Mouse (Mus musculus) liver, adult 2 months (tissue): ENCODE measurements at regions not wholly inside any gene's neighbourhood (a gene's known extent, or its start where the extent isn't known, plus 50 kb on each side); places are given as distances from the start of the nearest gene placed in this dataset.
A peak's percentile ranks its signal among the peaks of the same experiment; 100 is the strongest.

Source experiments
- DNase-seq: peaks from one replicate; pipeline ENCODE4 v3.0.0-alpha.2; 2011; ENCODE audit warnings: low read depth, low spot score; ENCODE audit errors: extremely low read depth
- H3K27ac ChIP-seq: fragments of 200-500 bp; replicated peaks from 2 replicates; pipeline ENCODE4 v1.5.1; 2012; ENCODE audit warnings: low read depth, mild to moderate bottlenecking, control low read depth, inconsistent platforms, low read length; ENCODE audit not compliant: insufficient read depth
- H3K27me3 ChIP-seq: fragments of 200-500 bp; 2 replicates; pipeline ENCODE4 v1.6.1; 2012; ENCODE audit warnings: mild to moderate bottlenecking, moderate library complexity, low read length, inconsistent platforms; ENCODE audit not compliant: control insufficient read depth, insufficient read depth
- H3K36me3 ChIP-seq: fragments of 200-500 bp; 2 replicates; pipeline ENCODE4 v1.6.1; 2012; ENCODE audit warnings: low read length, inconsistent platforms; ENCODE audit not compliant: control insufficient read depth, insufficient read depth
- H3K4me1 ChIP-seq: fragments of 200-500 bp; 2 replicates; pipeline ENCODE4 v1.6.1; 2011; ENCODE audit warnings: low read length; ENCODE audit not compliant: control insufficient read depth, insufficient read depth
- H3K4me3 ChIP-seq: fragments of 200-500 bp; 2 replicates; pipeline ENCODE4 v1.5.1; 2011; ENCODE audit warnings: low read depth, mild to moderate bottlenecking, control low read depth, low read length, moderate library complexity; ENCODE audit not compliant: insufficient read depth
- H3K79me2 ChIP-seq: fragments of 200-500 bp; 2 replicates; pipeline ENCODE4 v1.6.1; 2012; ENCODE audit warnings: inconsistent platforms, mild to moderate bottlenecking, low read length, moderate library complexity; ENCODE audit not compliant: control insufficient read depth, insufficient read depth
- H3K9ac ChIP-seq: fragments of 200-500 bp; 2 replicates; pipeline ENCODE4 v1.6.1; 2012; ENCODE audit warnings: low read depth, mild to moderate bottlenecking, control low read depth, inconsistent platforms, low read length
- CTCF ChIP-seq: fragments of 200-500 bp; IDR thresholded peaks from 2 replicates; pipeline ENCODE4 v1.5.1; 2011; ENCODE audit warnings: low read depth, low read length, control low read depth
- POLR2A ChIP-seq: fragments of 200-500 bp; IDR thresholded peaks from 2 replicates; pipeline ENCODE4 v1.6.1; 2011; ENCODE audit warnings: low read length, control low read depth; ENCODE audit not compliant: insufficient read depth; ENCODE audit errors: extremely low read depth
- WGBS: fragments of 180-500 bp; shearing (Covaris S2); methylation state at CpG from one replicate; pipeline ENCODE4 v1.1.7; 2018; 5-methylcytosine and 5-hydroxymethylcytosine counted together

GRCm38 (mm10) chr13:40525501-40525900, 164.3 kb upstream of the Ofcc1 start:
- H3K4me1 ChIP-seq = no peaks in the 10 kb centered on the region
- no peaks in the 10 kb centered on the region for H3K79me2 ChIP-seq
- no peak overlapping the region for H3K4me3 ChIP-seq
- peak; percentile 8 for DNase-seq
- TF ChIP-seq CTCF (no peak), POLR2A (no peak)
- no peaks in the 10 kb centered on the region for H3K27me3 ChIP-seq
- H3K36me3 ChIP-seq = no peaks in the 10 kb centered on the region
- H3K27ac ChIP-seq = no peak overlapping the region
- no peak overlapping the region for H3K9ac ChIP-seq

- WGBS = 68% methylated on average over 2 of the region's 2 CpGs
- Histone ChIP-seq H3K79me2 (no peaks in the 10 kb centered on the region), H3K27me3 (no peaks in the 10 kb centered on the region), H3K36me3 (no peaks in the 10 kb centered on the region), H3K4me3 (no peak overlapping the region), H3K4me1 (no peaks in the 10 kb centered on the region), H3K27ac (no peak overlapping the region), H3K9ac (no peak overlapping the region)
- TF ChIP-seq POLR2A = no peak
- TF ChIP-seq CTCF = no peak
- no peak for DNase-seq
These were observed 161.9 kb upstream of the Ofcc1 start for GRCm38 (mm10) chr13:40523115-40523514.

GRCm38 (mm10) chr13:40518180-40518579, 156.9 kb upstream of the Ofcc1 start:
- no peaks in the 10 kb centered on the region for H3K27me3 ChIP-seq
- no peak overlapping the region for H3K27ac ChIP-seq
- DNase-seq = no peak
- no peak overlapping the region for H3K9ac ChIP-seq
- TF ChIP-seq CTCF (no peak), POLR2A (no peak)
- no peak overlapping the region for H3K4me3 ChIP-seq
- 70% methylated on average over 4 of the region's 4 CpGs for WGBS
- no peaks in the 10 kb centered on the region for H3K79me2 ChIP-seq
- no peaks in the 10 kb centered on the region for H3K36me3 ChIP-seq
- no peaks in the 10 kb centered on the region for H3K4me1 ChIP-seq

GRCm38 (mm10) chr13:40509290-40509689, 148.0 kb upstream of the Ofcc1 start:
- TF ChIP-seq POLR2A = no peak
- TF ChIP-seq CTCF = no peak
- no peaks in the 10 kb centered on the region for H3K79me2 ChIP-seq
- H3K36me3 ChIP-seq = no peaks in the 10 kb centered on the region
- no peak for DNase-seq
- 76% methylated on average over 1 of the region's 1 CpGs for WGBS
- no peaks in the 10 kb centered on the region for H3K4me1 ChIP-seq
- H3K9ac ChIP-seq = no peak overlapping the region
- H3K27me3 ChIP-seq = 0 out of 2 replicates have a peak, but pooled peaks cover 3% of the 10 kb centered on the region
- no peak overlapping the region for H3K4me3 ChIP-seq
- no peak overlapping the region for H3K27ac ChIP-seq

GRCm38 (mm10) chr13:40480830-40481229, 119.6 kb upstream of the Ofcc1 start:
- Histone ChIP-seq H3K27me3 (no peaks in the 10 kb centered on the region), H3K79me2 (no peaks in the 10 kb centered on the region), H3K4me1 (no peaks in the 10 kb centered on the region), H3K9ac (no peak overlapping the region), H3K4me3 (no peak overlapping the region), H3K27ac (no peak overlapping the region), H3K36me3 (no peaks in the 10 kb centered on the region)
- DNase-seq = no peak
- TF ChIP-seq POLR2A = no peak
- TF ChIP-seq CTCF = no peak
- 60% methylated on average over 7 of the region's 7 CpGs for WGBS

DNA sequence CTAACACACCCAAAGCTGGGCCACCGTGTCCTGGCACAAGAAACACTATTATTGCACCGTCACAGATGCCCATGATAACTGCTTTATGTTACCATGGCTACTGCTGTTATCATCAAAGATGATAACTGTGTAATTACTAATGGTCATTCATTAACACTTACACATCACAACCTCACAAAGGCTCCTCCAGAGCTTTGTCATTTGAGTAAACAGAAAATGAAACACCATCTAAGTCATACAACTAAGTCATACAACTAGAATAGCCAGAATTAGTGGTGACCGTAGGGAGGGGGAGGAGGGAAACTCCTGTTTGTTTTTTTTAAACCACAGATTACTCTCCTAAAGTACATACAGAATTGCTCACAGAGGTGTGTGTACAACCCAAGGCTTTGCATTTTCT, 111.4 kb upstream of the Ofcc1 start:
- no peaks in the 10 kb centered on the region for H3K36me3 ChIP-seq
- no peaks in the 10 kb centered on the region for H3K27me3 ChIP-seq
- TF ChIP-seq CTCF (no peak), POLR2A (no peak)
- no peak overlapping the region for H3K4me3 ChIP-seq
- 75% methylated on average over 3 of the region's 3 CpGs for WGBS
- DNase-seq = no peak
- H3K79me2 ChIP-seq = no peaks in the 10 kb centered on the region
- no peaks in the 10 kb centered on the region for H3K4me1 ChIP-seq
- H3K27ac ChIP-seq = no peak overlapping the region
- H3K9ac ChIP-seq = no peak overlapping the region
